Mouse (Mus musculus): ENCODE measurements at regions not wholly inside any gene's neighbourhood (a gene's known extent, or its start where the extent isn't known, plus 50 kb on each side); places are given as distances from the start of the nearest gene placed in this dataset.

GRCm38 (mm10) chr4:8370786-8371185, 131.9 kb upstream of the Car8 start:
- no peak for TF ChIP-seq CTCF (IDR thresholded peaks at IDR 0.05)
- TF ChIP-seq POLR2A (IDR thresholded peaks at IDR 0.05; ENCODE audit: insufficient read depth, low read depth, low read length) = no peak
- no peak for TF ChIP-seq EP300 (IDR thresholded peaks at IDR 0.05; ENCODE audit: insufficient read depth, low read depth, low read length)

Measured in heart, adult 2 months (tissue).